Mouse (Mus musculus): ENCODE measurements around the gene Tgfbr1.
A peak's percentile ranks its signal among the peaks of the same experiment; 100 is the strongest.

- TF ChIP-seq EP300 (IDR thresholded peaks at IDR 0.05; ENCODE audit: low read depth in 1 of 2, low read length in 2 of 2) (no peak), ETS1 (IDR thresholded peaks at IDR 0.05; ENCODE audit: low read depth, low read length) (no peak), GATA1 (IDR thresholded peaks at IDR 0.05; ENCODE audit: low read depth, low read length) (no peak), CTCF (IDR thresholded peaks at IDR 0.05 in 2 of 3, conservative IDR thresholded peaks at IDR 0.05 in 1 of 3; ENCODE audit: control insufficient read depth in 1 of 3, insufficient read depth in 1 of 3, low read depth in 2 of 3, low read length in 3 of 3, poor library complexity in 1 of 3, severe bottlenecking in 1 of 3) (peak; percentile 24 to 60 (median 50); a peak in 5 of 6 replicates), POLR2AphosphoS2 (IDR thresholded peaks at IDR 0.05; ENCODE audit: low read length) (no peak), SIN3A (IDR thresholded peaks at IDR 0.05; ENCODE audit: low read length) (peak; percentile 24; the same call in 1 of the 2 replicates), POLR2A (IDR thresholded peaks at IDR 0.05; ENCODE audit: control insufficient read depth in 1 of 2, insufficient read depth in 1 of 2, low read depth in 1 of 2, low read length in 2 of 2, poor library complexity in 1 of 2) (no peak)
Observed at GRCm38 (mm10) chr4:47399824-47400223, 46.8 kb downstream of the Tgfbr1 start.

Data from MEL (cell line).